Mouse (Mus musculus) CH12F3 (cell line): Measurements from ENCODE around the gene Trim16.

Experiments used
- in situ Hi-C: fragments of 300-500 bp; cut with MboI; formaldehyde crosslinking; loops from 2 replicates; pipeline ENCODE4 v1.14.3; 2020; ENCODE audit warnings: low sequenced_read_pairs

The Trim16 gene

DNA sequence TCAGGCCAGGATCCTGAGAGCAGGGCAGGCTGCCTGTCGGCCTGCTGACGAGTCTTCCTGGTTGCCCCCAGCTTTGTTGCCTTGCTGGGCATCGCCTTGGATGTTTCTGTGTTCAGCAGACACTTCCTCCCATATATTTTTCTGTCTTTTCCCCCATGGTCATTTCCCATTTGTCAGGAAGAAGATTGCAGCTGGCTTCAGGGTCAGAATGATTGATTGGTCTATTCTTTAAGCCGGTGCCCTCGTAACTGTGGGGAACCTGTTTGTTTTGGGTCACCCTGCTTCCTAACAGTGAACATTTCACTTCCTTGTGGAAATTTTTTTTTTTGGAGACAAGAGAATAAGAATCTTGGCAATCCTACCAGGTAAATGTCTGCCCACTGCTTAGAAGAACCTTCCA lies 65.3 kb downstream of the Trim16 start:
- in situ Hi-C loops: no loop called here

DNA sequence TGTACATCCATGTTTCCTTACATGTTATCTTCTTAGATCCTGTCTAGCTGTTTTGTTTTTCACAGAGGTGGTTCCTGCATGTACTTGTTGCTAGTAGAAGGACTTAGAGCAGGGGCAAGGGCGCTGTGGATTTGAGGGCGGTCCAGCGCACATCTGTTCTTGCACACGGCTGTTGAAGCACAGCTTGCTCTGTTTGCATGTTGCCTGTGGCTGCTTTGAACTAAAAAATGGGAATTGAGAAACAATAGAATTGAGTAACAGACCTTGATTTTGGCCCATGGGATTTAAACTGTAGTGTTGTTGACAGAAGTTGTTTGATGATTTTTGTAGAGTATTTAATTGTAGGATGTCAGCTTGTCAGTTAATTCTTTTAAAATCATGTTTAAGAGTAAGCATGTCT lies 70.8 kb downstream of the Trim16 start:
- in situ Hi-C loops: no loop called here

DNA sequence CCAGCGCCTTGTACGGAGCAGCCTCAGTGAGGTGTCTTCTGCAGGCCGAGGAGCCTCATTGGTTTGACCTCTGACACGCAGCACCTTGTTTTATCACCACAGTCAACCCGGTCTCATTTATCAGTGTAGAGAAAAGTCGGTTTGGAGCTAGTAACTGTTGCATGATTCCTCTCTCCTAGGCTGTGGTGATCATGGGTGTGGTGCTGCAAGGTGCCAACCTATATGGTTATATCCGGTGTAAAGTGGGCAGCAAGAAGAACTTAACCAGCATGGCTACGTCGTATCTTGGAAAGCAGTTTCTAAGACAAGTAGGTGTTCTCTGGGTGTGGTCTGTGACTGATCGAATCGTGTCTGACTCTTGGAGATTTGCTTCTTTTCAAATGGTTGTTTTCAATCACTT lies 71.7 kb downstream of the Trim16 start:
- in situ Hi-C loops: no loop called here
